Mouse (Mus musculus): ENCODE data around the gene Spryd7.

GRCm38 (mm10) chr14:61530396-61530795 is 26.3 kb downstream of the Spryd7 start:
- TF ChIP-seq CTCF (IDR thresholded peaks at IDR 0.05; ENCODE audit: borderline replicate concordance, insufficient read depth, low read length) (no peak), POLR2A (IDR thresholded peaks at IDR 0.05; ENCODE audit: low read depth, low read length) (no peak)
